Mouse (Mus musculus) CD8-positive naive resting alpha-beta T cell, adult 57 days (primary cell): ENCODE results near the gene Ccdc153. TPM values are rescaled to one million over a fixed set of nuclear protein-coding genes. Genes with fewer than 3 reads are reported as not detected.

Experiments
- total RNA-seq: library from RNA; stranded (reverse); gene quantifications from one replicate; pipeline ENCODE4 v1.2.4, GENCODE M21; 2023

The Ccdc153 gene
- total RNA-seq: not detected

DNA sequence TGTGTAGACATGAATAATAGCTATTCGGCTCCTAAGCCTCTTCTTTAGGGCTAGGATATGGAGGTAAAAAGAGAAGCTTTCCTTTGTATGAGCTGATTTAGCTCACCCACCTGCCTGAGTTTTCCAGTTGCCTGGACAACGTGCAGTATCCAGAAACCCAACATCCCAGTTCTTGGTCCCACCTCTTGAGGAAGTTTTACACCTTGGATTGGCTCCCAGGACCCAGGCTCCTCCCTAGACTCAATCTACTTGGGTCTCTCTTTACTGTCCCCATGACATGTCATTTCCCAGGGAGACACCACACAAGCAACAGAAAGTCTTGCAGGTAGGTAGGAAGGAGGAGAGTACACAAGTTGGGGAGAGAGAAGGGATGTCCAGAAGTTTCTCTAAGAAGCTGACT lies at the start of gene Ccdc153:
Gene Ccdc153, plus strand, starts transcription at position 278 of the 400 bp plus-strand sequence.

GRCm38 (mm10) chr9:44233802-44234478 lies 6.5 kb upstream of the Ccdc153 start, which contains the start of gene Cbl:
Gene Cbl, minus strand, starts transcription at chr9:44234049.

GRCm38 (mm10) chr9:44251314-44251713 lies 10.8 kb downstream of the Ccdc153 start, which contains the start of gene Pdzd3:
Gene Pdzd3, minus strand, starts transcription at chr9:44251471.

DNA sequence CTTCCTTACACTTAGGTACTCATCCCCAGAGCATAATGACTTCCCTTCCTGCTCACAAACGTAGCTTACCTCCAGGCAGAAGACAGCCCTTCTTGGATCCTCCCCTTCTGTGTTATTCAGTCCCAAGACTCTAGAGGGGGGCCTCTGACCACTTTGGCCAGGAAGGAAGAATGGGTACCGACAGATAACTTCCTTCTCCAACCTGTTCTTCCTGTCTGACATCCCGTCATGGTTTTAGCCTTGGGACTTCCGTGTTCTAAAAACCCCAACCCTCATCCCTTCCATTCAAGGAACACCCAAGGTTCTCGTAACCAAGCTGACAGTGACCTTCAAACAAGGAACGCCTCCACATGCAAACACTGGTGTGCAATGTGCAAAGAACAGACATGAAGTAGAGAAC lies 28.0 kb downstream of the Ccdc153 start, which contains the start of gene Nlrx1:
Gene Nlrx1, minus strand, starts transcription at position 168 of the 400 bp plus-strand sequence.

GRCm38 (mm10) chr9:44288076-44288958 lies 47.8 kb downstream of the Ccdc153 start, which contains the start of gene Abcg4:
Gene Abcg4, minus strand, starts transcription at chr9:44288615.

Other genes starting within 250 kb of the Ccdc153 start
- gene Thy1, start 197.3 kb upstream of the Ccdc153 start, total RNA-seq: 993 TPM
- 41.6 TPM for gene Usp2, start 173.7 kb upstream of the Ccdc153 start, total RNA-seq
- 0.34 TPM for gene Mfrp, start 138.9 kb upstream of the Ccdc153 start, total RNA-seq
- not detected for gene C1qtnf5, start 133.4 kb upstream of the Ccdc153 start, total RNA-seq
- gene Gm49380, start 127.2 kb upstream of the Ccdc153 start, total RNA-seq: 0.21 TPM
- 20.6 TPM for gene Rnf26, start 127.2 kb upstream of the Ccdc153 start, total RNA-seq
- gene Mcam, start 106.2 kb upstream of the Ccdc153 start, total RNA-seq: 1.5 TPM
- 154 TPM for gene Cbl, start 6.6 kb upstream of the Ccdc153 start, total RNA-seq
- gene Pdzd3, start 10.8 kb downstream of the Ccdc153 start, total RNA-seq: not detected
- gene Nlrx1, start 27.9 kb downstream of the Ccdc153 start, total RNA-seq: 5.8 TPM
- 0.24 TPM for gene Abcg4, start 47.9 kb downstream of the Ccdc153 start, total RNA-seq
- gene Hinfp, start 65.0 kb downstream of the Ccdc153 start, total RNA-seq: 55.6 TPM
- 22.2 TPM for gene C2cd2l, start 79.6 kb downstream of the Ccdc153 start, total RNA-seq
- 8.9 TPM for gene Dpagt1, start 85.3 kb downstream of the Ccdc153 start, total RNA-seq
- 36.3 TPM for gene H2afx, start 94.0 kb downstream of the Ccdc153 start, total RNA-seq
- 13.8 TPM for gene Hmbs, start 103.6 kb downstream of the Ccdc153 start, total RNA-seq
- 53.0 TPM for gene Vps11, start 121.0 kb downstream of the Ccdc153 start, total RNA-seq
- 55.7 TPM for gene Hyou1, start 138.8 kb downstream of the Ccdc153 start, total RNA-seq
- gene Slc37a4, start 156.2 kb downstream of the Ccdc153 start, total RNA-seq: 12.8 TPM
- 3,014 TPM for gene Rps25, start 166.5 kb downstream of the Ccdc153 start, total RNA-seq
- 42.5 TPM for gene Trappc4, start 166.9 kb downstream of the Ccdc153 start, total RNA-seq
- 37.9 TPM for gene Ccdc84, start 177.9 kb downstream of the Ccdc153 start, total RNA-seq
- gene Foxr1, start 200.5 kb downstream of the Ccdc153 start, total RNA-seq: not detected
- not detected for gene Upk2, start 214.3 kb downstream of the Ccdc153 start, total RNA-seq
- gene Bcl9l, start 242.1 kb downstream of the Ccdc153 start, total RNA-seq: 251 TPM